ENCODE assay signal across 11 mouse cellular contexts in genomic region chr13:56770136-56770578, GRCm38 (mm10). TPM values are rescaled to one million over a fixed set of nuclear protein-coding genes. Genes with fewer than 3 reads are reported as not detected.
A peak's percentile ranks its signal among the peaks of the same experiment; 100 is the strongest.
DNase-seq lines count a peak whose midpoint lies in the region; ATAC-seq and TF ChIP-seq lines count a peak whose summit lies in the region.
"Had no signal": no experiment of that assay in that cellular context is flagged by ENCODE, and none has a peak within 500 bp of the region (broad histone marks: within the 10 kb centered on the region; RNA-seq: fewer than 3 reads in every experiment).

No protein-coding gene starts in this region.

- H3K4me1 ChIP-seq in neural tube, embryonic 13.5 days (replicated peaks), result peaks cover 47% of the 10 kb centered on the region
- H3K4me1 ChIP-seq in forebrain, embryonic 16.5 days (replicated peaks; ENCODE audit: control insufficient read depth, insufficient read depth, low read length), result peaks cover 33% of the 10 kb centered on the region
- peaks cover 28% of the 10 kb centered on the region for H3K4me1 ChIP-seq in midbrain, embryonic 11.5 days (ENCODE audit: control insufficient read depth, insufficient read depth, low read length)
- 0 out of 2 replicates have a peak, but pooled peaks cover 2% of the 10 kb centered on the region for H3K4me1 ChIP-seq in lung, adult 2 months (ENCODE audit: control insufficient read depth, insufficient read depth, low read length)

- no peaks in the 10 kb centered on the region for H3K9me3 ChIP-seq in neural tube, embryonic 13.5 days
- no peaks in the 10 kb centered on the region for H3K9me3 ChIP-seq in forebrain, embryonic 16.5 days (ENCODE audit: control insufficient read depth, low read length)
- H3K9me3 ChIP-seq in midbrain, embryonic 11.5 days (ENCODE audit: control insufficient read depth, low read length), result no peaks in the 10 kb centered on the region
- H3K9me3 ChIP-seq: embryonic facial prominence, embryonic 13.5 days; liver, embryonic 12.5 days had no signal

- H3K27me3 ChIP-seq in neural tube, embryonic 13.5 days, result no peaks in the 10 kb centered on the region
- H3K27me3 ChIP-seq in forebrain, embryonic 16.5 days (replicated peaks; ENCODE audit: control insufficient read depth, insufficient read depth, low read length), result no peaks in the 10 kb centered on the region
- no peaks in the 10 kb centered on the region; the same call in 1 of the 2 replicates for H3K27me3 ChIP-seq in midbrain, embryonic 11.5 days (ENCODE audit: control insufficient read depth, insufficient read depth, low read length)
- H3K27me3 ChIP-seq: embryonic facial prominence, embryonic 13.5 days had no signal

- TF ChIP-seq POLR2A in lung, adult 2 months (IDR thresholded peaks at IDR 0.05; ENCODE audit: borderline replicate concordance, extremely low read depth, low read depth, low read length), result no peak

- H3K4me3 ChIP-seq in neural tube, embryonic 13.5 days, result no peak overlapping the region
- no peak overlapping the region for H3K4me3 ChIP-seq in forebrain, embryonic 16.5 days (replicated peaks; ENCODE audit: low read length)
- H3K4me3 ChIP-seq in midbrain, embryonic 11.5 days (ENCODE audit: low read depth, low read length), result no peak overlapping the region
- no peak overlapping the region for H3K4me3 ChIP-seq in lung, adult 2 months (replicated peaks; ENCODE audit: extremely low read depth, low read depth, low read length)
- H3K4me3 ChIP-seq: embryonic facial prominence, embryonic 13.5 days; liver, embryonic 12.5 days had no signal

- H3K36me3 ChIP-seq in neural tube, embryonic 13.5 days, result no peaks in the 10 kb centered on the region
- H3K36me3 ChIP-seq in forebrain, embryonic 16.5 days (ENCODE audit: control insufficient read depth, insufficient read depth), result no peaks in the 10 kb centered on the region
- no peaks in the 10 kb centered on the region for H3K36me3 ChIP-seq in midbrain, embryonic 11.5 days (ENCODE audit: control insufficient read depth, insufficient read depth, low read length)
- H3K36me3 ChIP-seq: embryonic facial prominence, embryonic 13.5 days; liver, embryonic 12.5 days had no signal

- H3K27ac ChIP-seq in neural tube, embryonic 13.5 days (replicated peaks), result peak overlapping the region; percentile 59
- peak overlapping the region; percentile 73 for H3K27ac ChIP-seq in forebrain, embryonic 16.5 days (ENCODE audit: low read length)
- no peak overlapping the region for H3K27ac ChIP-seq in midbrain, embryonic 11.5 days (ENCODE audit: low read depth, low read length)
- H3K27ac ChIP-seq: embryonic facial prominence, embryonic 13.5 days; liver, embryonic 12.5 days had no signal

- whole genome bisulfite sequencing in neural tube, embryonic 13.5 days, result 40% methylated on average over 1 of the region's 1 CpGs
- 13% methylated on average over 1 of the region's 1 CpGs for WGBS in forebrain, embryonic 16.5 days
- WGBS in midbrain, embryonic 11.5 days, result 50% methylated on average over 1 of the region's 1 CpGs
- 77% methylated on average over 1 of the region's 1 CpGs for WGBS in lung, adult 2 months

- H3K9ac ChIP-seq in neural tube, embryonic 13.5 days, result no peak overlapping the region
- H3K9ac ChIP-seq in forebrain, embryonic 16.5 days (replicated peaks; ENCODE audit: low read depth, low read length), result no peak overlapping the region
- H3K9ac ChIP-seq in midbrain, embryonic 11.5 days (ENCODE audit: low read length), result no peak overlapping the region
- H3K9ac ChIP-seq: embryonic facial prominence, embryonic 13.5 days; liver, embryonic 12.5 days had no signal

- H3K4me2 ChIP-seq in neural tube, embryonic 13.5 days, result no peak overlapping the region
- H3K4me2 ChIP-seq in forebrain, embryonic 16.5 days (ENCODE audit: low read length), result no peak overlapping the region
- H3K4me2 ChIP-seq in midbrain, embryonic 11.5 days, result no peak overlapping the region
- H3K4me2 ChIP-seq: embryonic facial prominence, embryonic 13.5 days; liver, embryonic 12.5 days had no signal

- DNase-seq in neural tube, embryonic 10.5 days (ENCODE audit: extremely low spot score, low spot score), result no peak
- no peak for DNase-seq in midbrain, embryonic 11.5 days (ENCODE audit: low spot score, missing footprints)
- DNase-seq in ovary, postnatal 14 days (ENCODE audit: low spot score), result no peak
- DNase-seq in lung, adult 2 months, result no peak
- DNase-seq in urinary bladder, postnatal 14 days (ENCODE audit: low spot score), result no peak
- DNase-seq: kidney, adult 18-20 months; lung, postnatal 14 days had no signal

- ATAC-seq in neural tube, embryonic 13.5 days (ENCODE audit: low read depth), result no peak
- ATAC-seq in forebrain, embryonic 16.5 days, result peak; percentile 75
- ATAC-seq in midbrain, embryonic 11.5 days (ENCODE audit: low FRiP score), result peak; percentile 60
- ATAC-seq: liver, embryonic 12.5 days had no signal

- TF ChIP-seq CTCF in lung, adult 2 months (IDR thresholded peaks at IDR 0.05; ENCODE audit: insufficient read depth, low read length), result no peak

RNA-seq across cellular contexts. Expression of gene Gm45623, which starts 16.5 kb away (rescaled TPM):
- 1.0 and 1.6 TPM in 2 replicates for polyA plus RNA-seq in neural tube, embryonic 13.5 days (2015; fragmentation: Nextera tagmentation; extraction: Ambion mirVana)
- 0.99 and 1.1 TPM in 2 replicates for polyA plus RNA-seq in forebrain, embryonic 16.5 days (2015; fragmentation: Nextera tagmentation; extraction: Ambion mirVana)
- polyA plus RNA-seq in midbrain, embryonic 11.5 days (2014; fragmentation: Nextera tagmentation; extraction: Ambion mirVana), result not detected in 2 replicates
- polyA plus RNA-seq in lung, adult 2 months (2012; rRNA removed), result 0.07 and 0.12 TPM in 2 replicates
- polyA plus RNA-seq: liver, embryonic 12.5 days had no signal
